Mouse (Mus musculus): ENCODE data around the gene Ppp1ca. TPM values are rescaled to one million over a fixed set of nuclear protein-coding genes. Genes with fewer than 3 reads are reported as not detected.
A peak's percentile ranks its signal among the peaks of the same experiment; 100 is the strongest.

Ppp1ca gene
- polyA plus RNA-seq, 1 experiment from 2014 or later, result 284 TPM

GRCm38 (mm10) chr19:4227894-4228678 is 36.2 kb downstream of the Ppp1ca start:
- peaks cover 33% of the 10 kb centered on the region for H3K4me1 ChIP-seq (ENCODE audit: insufficient read depth)
- DNase-seq (peak; percentile 75), ATAC-seq (peak; percentile 10; the same call in 1 of the 2 replicates)
- H3K9me3 ChIP-seq (ENCODE audit: low read length), result no peaks in the 10 kb centered on the region
- H3K27ac ChIP-seq (ENCODE audit: low read depth), result no peak overlapping the region
- H3K36me3 ChIP-seq (replicated peaks; ENCODE audit: insufficient read depth, low read length), result no peaks in the 10 kb centered on the region
- TF ChIP-seq CTCF (IDR thresholded peaks at IDR 0.05; ENCODE audit: low read depth), result peak; percentile 99
- TF ChIP-seq EP300 (IDR thresholded peaks at IDR 0.05; ENCODE audit: low read depth), result no peak
- H3K27me3 ChIP-seq (ENCODE audit: insufficient read depth, low read length), result no peaks in the 10 kb centered on the region
- no peak overlapping the region for H3K9ac ChIP-seq (replicated peaks)
- no peak overlapping the region for H3K4me3 ChIP-seq (ENCODE audit: low read depth, low read length)
- H3K4me2 ChIP-seq (ENCODE audit: low read depth, low read length), result no peak overlapping the region
- 8% methylated on average over 8 of the region's 8 CpGs for WGBS (ENCODE audit: insufficient replicate concordance)

DNA sequence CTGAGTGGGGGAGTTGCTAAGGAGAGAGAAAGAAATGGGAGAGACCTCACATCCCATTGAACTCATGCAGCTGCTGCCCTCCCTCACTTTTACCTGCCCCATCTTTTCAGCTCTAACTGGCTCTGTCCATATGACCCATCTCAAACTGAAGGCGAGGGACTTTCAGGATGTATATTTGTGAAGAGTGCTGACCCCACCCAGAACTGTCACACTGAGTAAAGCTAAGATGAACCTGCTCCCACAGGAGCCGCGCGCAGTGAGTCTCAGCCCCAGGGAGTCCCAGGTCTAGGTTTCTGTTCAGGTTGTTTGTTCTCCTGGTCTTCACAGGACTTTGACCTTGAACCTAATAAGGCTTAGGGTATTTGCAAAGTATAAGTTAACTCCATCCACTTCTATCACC is 37.0 kb downstream of the Ppp1ca start:
- DNase-seq (no peak), ATAC-seq (no peak)
- Histone ChIP-seq H3K9me3 (ENCODE audit: low read length) (no peaks in the 10 kb centered on the region), H3K9ac (replicated peaks) (no peak overlapping the region), H3K27ac (ENCODE audit: low read depth) (no peak overlapping the region), H3K36me3 (replicated peaks; ENCODE audit: insufficient read depth, low read length) (no peaks in the 10 kb centered on the region), H3K4me3 (ENCODE audit: low read depth, low read length) (no peak overlapping the region), H3K27me3 (ENCODE audit: insufficient read depth, low read length) (no peaks in the 10 kb centered on the region), H3K4me1 (ENCODE audit: insufficient read depth) (peaks cover 35% of the 10 kb centered on the region), H3K4me2 (ENCODE audit: low read depth, low read length) (no peak overlapping the region)
- TF ChIP-seq EP300 (IDR thresholded peaks at IDR 0.05; ENCODE audit: low read depth) (no peak), CTCF (IDR thresholded peaks at IDR 0.05; ENCODE audit: low read depth) (no peak)
- WGBS (ENCODE audit: insufficient replicate concordance), result 75% methylated on average over 4 of the region's 4 CpGs

DNA sequence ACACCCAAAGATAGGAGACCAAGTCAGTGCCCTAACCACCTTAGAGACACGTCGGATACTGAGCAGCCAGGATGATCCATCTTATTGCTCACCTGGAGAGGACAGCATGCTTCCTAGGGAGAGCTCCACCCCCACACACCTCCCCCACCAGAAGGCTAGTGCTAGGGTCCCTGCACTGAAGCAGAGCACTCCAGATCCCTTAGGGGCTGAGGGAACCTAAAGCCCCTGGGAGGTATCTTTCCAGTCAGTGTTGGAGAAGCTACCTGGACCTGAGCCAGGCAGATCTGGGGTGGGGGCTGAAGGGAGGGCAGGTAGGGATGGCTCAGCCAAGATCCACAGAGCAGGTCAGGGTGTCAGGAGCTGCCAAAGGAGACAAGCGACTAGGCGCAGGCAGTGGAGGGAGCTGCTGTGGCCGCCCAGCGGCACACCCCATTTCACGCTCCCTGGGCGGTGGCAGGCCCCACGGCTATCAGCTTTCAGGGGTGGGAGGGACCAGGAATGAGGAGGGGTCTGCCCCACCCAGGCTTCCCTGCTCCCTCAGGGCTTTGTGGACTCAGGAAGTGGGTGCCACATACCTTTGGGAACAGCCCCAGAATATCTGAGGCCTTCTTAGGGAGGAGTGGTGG is 37.7 kb downstream of the Ppp1ca start:
- no peaks in the 10 kb centered on the region for H3K9me3 ChIP-seq (ENCODE audit: low read length)
- H3K4me1 ChIP-seq (ENCODE audit: insufficient read depth), result peaks cover 35% of the 10 kb centered on the region
- no peak for DNase-seq
- WGBS (ENCODE audit: insufficient replicate concordance), result 61% methylated on average over 9 of the region's 9 CpGs
- no peak overlapping the region for H3K4me2 ChIP-seq (ENCODE audit: low read depth, low read length)
- no peak for TF ChIP-seq CTCF (IDR thresholded peaks at IDR 0.05; ENCODE audit: low read depth)
- no peak for TF ChIP-seq EP300 (IDR thresholded peaks at IDR 0.05; ENCODE audit: low read depth)
- no peak overlapping the region for H3K27ac ChIP-seq (ENCODE audit: low read depth)
- no peaks in the 10 kb centered on the region for H3K36me3 ChIP-seq (replicated peaks; ENCODE audit: insufficient read depth, low read length)
- no peak overlapping the region for H3K9ac ChIP-seq (replicated peaks)
- H3K4me3 ChIP-seq (ENCODE audit: low read depth, low read length), result no peak overlapping the region
- H3K27me3 ChIP-seq (ENCODE audit: insufficient read depth, low read length), result no peaks in the 10 kb centered on the region
- no peak for ATAC-seq

GRCm38 (mm10) chr19:4230415-4230814 is 38.5 kb downstream of the Ppp1ca start:
- TF ChIP-seq EP300 (IDR thresholded peaks at IDR 0.05; ENCODE audit: low read depth) (no peak), CTCF (IDR thresholded peaks at IDR 0.05; ENCODE audit: low read depth) (no peak)
- Histone ChIP-seq H3K27ac (ENCODE audit: low read depth) (peak overlapping the region; percentile 97), H3K9me3 (ENCODE audit: low read length) (no peaks in the 10 kb centered on the region), H3K36me3 (replicated peaks; ENCODE audit: insufficient read depth, low read length) (no peaks in the 10 kb centered on the region), H3K9ac (replicated peaks) (no peak overlapping the region), H3K4me1 (ENCODE audit: insufficient read depth) (peaks cover 35% of the 10 kb centered on the region), H3K4me3 (ENCODE audit: low read depth, low read length) (no peak overlapping the region), H3K27me3 (ENCODE audit: insufficient read depth, low read length) (no peaks in the 10 kb centered on the region), H3K4me2 (ENCODE audit: low read depth, low read length) (no peak overlapping the region)
- 67% methylated on average over 8 of the region's 8 CpGs for WGBS (ENCODE audit: insufficient replicate concordance)
- ATAC-seq, result no peak
- DNase-seq, result no peak

GRCm38 (mm10) chr19:4231253-4232185 is 39.7 kb downstream of the Ppp1ca start, which contains the start of gene Pold4:
Gene Pold4, plus strand, starts transcription at chr19:4231899.
- peak; percentile 96 for DNase-seq
- 11% methylated on average over 26 of the region's 26 CpGs for WGBS (ENCODE audit: insufficient replicate concordance)
- H3K27ac ChIP-seq (ENCODE audit: low read depth), result peak within 1 kb of the TSS; percentile 97
- ATAC-seq, result peak; percentile 91
- peak within 1 kb of the TSS; percentile 73 for H3K4me2 ChIP-seq (ENCODE audit: low read depth, low read length)
- peak within 1 kb of the TSS; percentile 64 for H3K9ac ChIP-seq (replicated peaks)
- H3K9me3 ChIP-seq (ENCODE audit: low read length), result no peaks in the 10 kb centered on the region
- H3K27me3 ChIP-seq (ENCODE audit: insufficient read depth, low read length), result no peaks in the 10 kb centered on the region
- H3K36me3 ChIP-seq (replicated peaks; ENCODE audit: insufficient read depth, low read length), result no peaks in the 10 kb centered on the region
- H3K4me3 ChIP-seq (ENCODE audit: low read depth, low read length), result peak within 1 kb of the TSS; percentile 56
- TF ChIP-seq EP300 (IDR thresholded peaks at IDR 0.05; ENCODE audit: low read depth), result peak; percentile 57; the same call in 1 of the 2 replicates
- 0 out of 2 replicates have a peak, but pooled peaks have one; percentile 5 for TF ChIP-seq CTCF (IDR thresholded peaks at IDR 0.05; ENCODE audit: low read depth)
- peaks cover 35% of the 10 kb centered on the region for H3K4me1 ChIP-seq (ENCODE audit: insufficient read depth)

Measured in liver, postnatal 0 days (tissue).